10 mouse cellular contexts compared by ENCODE assay signal in genomic region chr9:43729450-43730266, GRCm38 (mm10). TPM values are rescaled to one million over a fixed set of nuclear protein-coding genes. Genes with fewer than 3 reads are reported as not detected.
DNase-seq lines count a peak whose midpoint lies in the region; ATAC-seq and TF ChIP-seq lines count a peak whose summit lies in the region.
"Had no signal": no experiment of that assay in that cellular context is flagged by ENCODE, and none has a peak within 500 bp of the region (broad histone marks: within the 10 kb centered on the region; RNA-seq: fewer than 3 reads in every experiment).

No protein-coding gene starts in this region.

- no peak for TF ChIP-seq CTCF in ES-Bruce4 (IDR thresholded peaks at IDR 0.05; ENCODE audit: low read depth, low read length)

- H3K9me3 ChIP-seq in heart, embryonic 10.5 days = no peaks in the 10 kb centered on the region
- H3K9me3 ChIP-seq in ES-Bruce4 (replicated peaks; ENCODE audit: control insufficient read depth, insufficient read depth, low read length, poor library complexity, severe bottlenecking) = no peaks in the 10 kb centered on the region
- H3K9me3 ChIP-seq: embryonic facial prominence, embryonic 15.5 days; liver, embryonic 15.5 days had no signal

- no peak overlapping the region for H3K27ac ChIP-seq in heart, embryonic 10.5 days
- no peak overlapping the region for H3K27ac ChIP-seq in ES-Bruce4 (ENCODE audit: insufficient read depth, low read length)
- H3K27ac ChIP-seq: embryonic facial prominence, embryonic 15.5 days; liver, embryonic 15.5 days had no signal

- no peak for TF ChIP-seq POLR2A in ES-Bruce4 (IDR thresholded peaks at IDR 0.05; ENCODE audit: insufficient read depth, low read length)

- WGBS in heart, embryonic 10.5 days = 8% methylated on average over 10 of the region's 10 CpGs

- peaks cover 60% of the 10 kb centered on the region for H3K27me3 ChIP-seq in heart, embryonic 10.5 days (ENCODE audit: insufficient read depth, poor library complexity, severe bottlenecking)
- no peaks in the 10 kb centered on the region for H3K27me3 ChIP-seq in ES-Bruce4 (ENCODE audit: control insufficient read depth, insufficient read depth, low read length, poor library complexity, severe bottlenecking)
- H3K27me3 ChIP-seq: liver, embryonic 15.5 days had no signal

- DNase-seq in heart, postnatal 4 days = peak; percentile 16
- DNase-seq in heart, embryonic 10.5 days (ENCODE audit: low spot score) = no peak
- DNase-seq in lung, postnatal 10 days = peak; percentile 85
- no peak for DNase-seq in testis, postnatal 14 days (ENCODE audit: low spot score)
- no peak for DNase-seq in spleen, postnatal 14 days (ENCODE audit: low spot score in 2 of 2)

- H3K9ac ChIP-seq in ES-Bruce4 (ENCODE audit: low read depth, poor library complexity, severe bottlenecking) = no peak overlapping the region
- H3K9ac ChIP-seq: embryonic facial prominence, embryonic 15.5 days; liver, embryonic 15.5 days had no signal

- H3K4me3 ChIP-seq in heart, embryonic 10.5 days = no peak overlapping the region
- no peak overlapping the region for H3K4me3 ChIP-seq in ES-Bruce4 (ENCODE audit: low read depth, low read length)
- H3K4me3 ChIP-seq: embryonic facial prominence, embryonic 15.5 days; liver, embryonic 15.5 days had no signal

- TF ChIP-seq EP300 in ES-Bruce4 (IDR thresholded peaks at IDR 0.05; ENCODE audit: insufficient read depth, low read depth, low read length) = peak; percentile 92

- peak; percentile 20 to 38; a peak in 2 of 4 replicates for ATAC-seq in hematopoietic stem cell, adult 5-6 weeks (replicated peaks in 1 of 2; ENCODE audit: insufficient read depth in 1 of 2, low FRiP score in 2 of 2, low TSS enrichment in 1 of 2, low read depth in 1 of 2, poor library complexity in 2 of 2, severe bottlenecking in 2 of 2)
- ATAC-seq in CD4-positive, CD25-positive, alpha-beta regulatory T cell, adult 4 months = no peak

- no peaks in the 10 kb centered on the region for H3K36me3 ChIP-seq in heart, embryonic 10.5 days
- H3K36me3 ChIP-seq in ES-Bruce4 (ENCODE audit: control insufficient read depth, insufficient read depth, low read length, poor library complexity, severe bottlenecking) = no peaks in the 10 kb centered on the region
- H3K36me3 ChIP-seq: embryonic facial prominence, embryonic 15.5 days; liver, embryonic 15.5 days had no signal

- peaks cover 24% of the 10 kb centered on the region for H3K4me1 ChIP-seq in heart, embryonic 10.5 days
- H3K4me1 ChIP-seq in ES-Bruce4 (ENCODE audit: control insufficient read depth, insufficient read depth, low read length) = peaks cover 4% of the 10 kb centered on the region
- H3K4me1 ChIP-seq: liver, embryonic 15.5 days had no signal

RNA-seq across cellular contexts. Expression of gene Nectin1, which starts 14.1 kb away (rescaled TPM):
- 1 to 10 TPM; 8.3 to 8.9 TPM for total RNA-seq in heart, postnatal 4 days (2021)
- polyA plus RNA-seq in heart, embryonic 10.5 days (2016; fragmentation: Nextera tagmentation; extraction: Ambion mirVana) = 1.7 and 3.9 TPM in 2 replicates
- 10.3 and 13.1 TPM in 2 replicates for polyA plus RNA-seq in ES-Bruce4 (2011; ENCODE audit: insufficient read depth, insufficient read length, low read depth, missing spikeins)
- total RNA-seq in hematopoietic stem cell, adult 5-6 weeks (2017) = 0.38 and 0.50 TPM in 2 replicates
- polyA plus RNA-seq in CD4-positive, CD25-positive, alpha-beta regulatory T cell, adult 4 months (2017; shearing (Covaris generic)) = under 1 TPM; 0.34 to 0.48 TPM

Comparison
In these comparisons a context has a peak if more than half of its experiments do, and no peak if none do; other contexts are left out.
1. DNase-seq: peak in heart, postnatal 4 days (single experiment) and lung, postnatal 10 days (single experiment); none in heart, embryonic 10.5 days (single experiment), testis, postnatal 14 days (single experiment) and spleen, postnatal 14 days (0 of 2).